Mouse (Mus musculus): Measurements from ENCODE around the gene Dlgap3. TPM values are rescaled to one million over a fixed set of nuclear protein-coding genes. Genes with fewer than 3 reads are reported as not detected.
A peak's percentile ranks its signal among the peaks of the same experiment; 100 is the strongest.

Dlgap3 gene
- total RNA-seq, 1 experiment from 2014 or later = 6.8 TPM

DNA sequence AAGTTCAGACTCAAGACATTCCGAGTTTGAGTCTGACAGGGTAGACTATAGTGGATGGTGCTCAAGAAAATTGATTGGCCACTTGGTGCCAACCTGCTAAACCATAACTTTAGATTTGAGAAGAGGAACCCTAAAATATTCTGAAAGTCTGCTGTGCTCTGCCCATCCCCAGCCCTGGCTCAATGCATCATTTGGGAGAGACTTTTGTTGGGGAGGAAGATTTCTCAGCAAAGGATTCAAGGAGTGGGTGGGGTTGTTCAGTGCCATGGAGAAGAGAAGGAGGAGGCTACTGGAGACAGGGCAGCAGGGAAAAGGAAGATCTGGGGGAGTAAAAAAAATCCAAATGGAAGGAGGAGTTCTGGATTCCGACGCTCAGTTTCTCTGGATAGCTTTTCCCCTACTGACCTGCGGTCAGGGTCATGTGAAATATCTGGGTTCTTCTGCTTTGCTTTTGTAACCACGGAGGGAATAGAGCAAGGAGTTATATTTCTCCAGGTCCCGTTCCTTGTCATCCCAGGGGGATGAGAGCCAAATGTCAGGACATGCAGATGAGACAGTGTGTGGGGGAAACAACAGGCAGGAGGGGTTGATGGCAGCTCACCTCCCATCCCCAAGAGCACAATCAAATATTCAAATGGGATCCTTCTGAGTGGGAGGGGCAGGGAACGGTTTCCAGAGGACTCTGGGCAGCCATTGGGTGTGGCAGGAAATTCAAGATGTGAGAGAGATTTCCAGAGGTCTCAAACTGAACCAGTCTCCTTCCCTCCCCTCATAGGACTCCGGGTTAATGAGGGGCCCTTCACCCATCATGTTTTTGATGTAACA is 5.3 kb downstream of the Dlgap3 start:
- no peak for DNase-seq

- DNase-seq = no peak
These were observed 5.9 kb downstream of the Dlgap3 start for GRCm38 (mm10) chr4:127174900-127175278.

- no peak for DNase-seq
These were observed 9.0 kb downstream of the Dlgap3 start for GRCm38 (mm10) chr4:127177961-127178360.

GRCm38 (mm10) chr4:127178671-127179070 is 9.7 kb downstream of the Dlgap3 start:
- no peak for DNase-seq

GRCm38 (mm10) chr4:127179469-127180449 is 10.8 kb downstream of the Dlgap3 start:
- peak; percentile 17 for DNase-seq

DNA sequence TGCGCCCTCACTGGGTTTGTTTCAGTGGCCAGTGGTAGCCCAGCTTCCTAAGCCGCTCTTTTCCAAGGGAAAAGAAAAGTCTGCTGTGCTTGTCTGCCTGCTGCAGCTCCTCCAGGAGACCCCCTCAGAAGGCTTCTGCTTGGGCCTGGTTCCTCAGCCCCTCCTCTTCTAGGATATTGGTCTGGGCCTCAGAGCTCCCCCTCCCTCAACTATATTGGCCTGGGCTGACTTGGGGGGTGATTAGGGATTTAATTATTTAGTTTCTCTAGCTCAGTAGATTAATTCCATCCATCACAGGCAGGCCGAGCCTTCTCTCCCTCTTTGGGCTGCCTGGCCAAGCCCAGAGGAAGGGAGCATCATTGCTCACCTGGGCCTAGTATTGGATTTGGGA is 11.4 kb downstream of the Dlgap3 start:
- no peak for DNase-seq

- no peak for DNase-seq
These were observed 12.0 kb downstream of the Dlgap3 start for GRCm38 (mm10) chr4:127181010-127181409.

DNA sequence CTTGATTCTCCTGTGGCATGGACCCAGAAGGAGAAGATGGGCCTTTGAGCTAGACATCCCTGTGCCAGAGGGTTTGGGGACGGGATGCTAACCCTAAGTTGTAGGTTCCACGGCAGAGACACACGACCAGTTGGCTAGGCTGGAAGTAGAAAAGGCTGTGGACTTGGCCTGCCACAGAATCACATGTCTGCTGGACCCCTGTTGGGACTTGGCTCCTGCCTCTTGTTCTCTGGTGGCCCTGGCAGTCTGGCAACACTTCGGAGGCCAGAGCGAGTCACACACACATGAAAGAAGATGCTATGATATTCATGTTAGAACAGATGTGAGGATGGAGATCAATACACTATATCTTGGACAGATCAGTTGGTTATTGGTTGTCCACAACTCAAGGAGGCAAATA is 14.9 kb downstream of the Dlgap3 start:
- no peak for DNase-seq

GRCm38 (mm10) chr4:127190921-127191320 is 21.9 kb downstream of the Dlgap3 start:
- no peak for DNase-seq

DNA sequence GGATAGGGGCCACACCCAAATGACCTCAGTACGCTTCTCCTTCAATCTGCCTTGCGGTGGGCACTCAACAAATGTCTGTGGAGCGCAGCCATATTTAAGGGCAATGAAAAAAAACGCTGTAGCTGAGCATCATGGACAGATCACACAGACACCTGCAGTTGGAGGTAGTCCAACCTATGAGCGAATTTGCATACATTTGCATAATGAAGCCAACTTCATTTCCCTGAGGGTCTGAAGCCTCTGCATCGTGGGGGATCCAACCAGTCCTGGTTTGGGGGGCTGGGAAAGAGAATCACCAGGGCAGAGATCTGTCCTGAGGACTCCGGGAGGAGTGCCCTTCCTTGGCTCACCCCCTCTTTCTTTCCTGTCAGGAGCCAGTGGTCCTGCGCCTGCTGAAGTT is 23.7 kb downstream of the Dlgap3 start:
- no peak for DNase-seq

GRCm38 (mm10) chr4:127193378-127194155 is 24.6 kb downstream of the Dlgap3 start:
- DNase-seq = no peak

DNA sequence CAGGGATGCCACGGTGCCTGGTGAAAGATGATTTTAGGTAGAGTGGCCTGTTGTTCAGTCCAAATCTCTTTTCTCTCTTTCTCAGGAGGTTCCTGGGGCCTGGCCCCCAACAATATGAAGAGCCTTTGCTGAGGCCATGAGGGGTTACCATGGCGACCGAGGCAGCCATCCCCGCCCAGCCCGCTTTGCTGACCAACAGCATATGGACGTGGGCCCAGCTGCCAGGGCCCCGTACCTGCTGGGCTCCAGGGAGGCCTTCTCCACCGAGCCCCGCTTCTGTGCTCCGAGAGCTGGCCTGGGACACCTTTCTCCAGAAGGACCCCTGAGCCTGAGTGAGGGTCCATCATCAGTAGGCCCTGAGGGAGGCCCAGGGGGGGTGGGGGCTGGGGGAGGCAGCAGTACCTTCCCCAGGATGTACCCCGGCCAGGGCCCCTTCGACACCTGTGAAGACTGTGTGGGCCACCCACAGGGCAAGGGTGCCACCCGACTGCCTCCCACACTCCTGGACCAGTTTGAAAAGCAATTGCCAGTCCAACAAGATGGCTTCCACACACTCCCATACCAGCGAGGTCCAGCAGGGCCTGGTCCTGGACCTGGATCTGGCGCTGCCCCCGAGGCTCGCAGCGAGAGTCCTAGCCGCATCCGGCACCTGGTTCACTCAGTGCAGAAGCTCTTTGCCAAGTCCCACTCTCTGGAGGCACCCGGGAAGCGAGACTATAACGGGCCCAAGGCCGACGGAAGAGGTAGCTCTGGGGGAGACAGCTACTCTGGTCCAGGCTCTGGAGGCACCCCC is 25.7 kb downstream of the Dlgap3 start:
- no peak for DNase-seq

GRCm38 (mm10) chr4:127198609-127199008 is 29.6 kb downstream of the Dlgap3 start:
- DNase-seq = no peak

DNA sequence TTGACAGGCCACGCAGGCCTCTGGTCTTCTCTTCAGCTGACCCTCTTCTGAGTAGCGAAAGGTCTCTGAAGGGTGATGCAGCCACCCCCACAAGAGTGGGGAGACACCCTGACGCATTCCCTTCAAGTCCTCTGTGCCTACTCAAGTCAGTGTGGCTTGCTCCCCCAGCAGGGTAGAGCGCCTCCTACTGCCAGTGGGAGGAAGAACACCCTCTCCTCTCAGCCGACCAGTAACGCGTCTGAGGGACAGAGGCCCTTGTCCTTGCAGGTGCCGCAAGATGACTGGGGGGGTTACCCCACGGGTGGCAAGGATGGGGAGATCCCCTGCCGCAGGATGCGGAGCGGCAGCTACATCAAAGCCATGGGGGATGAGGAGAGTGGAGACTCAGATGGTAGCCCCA is 30.4 kb downstream of the Dlgap3 start:
- DNase-seq = peak; percentile 14

GRCm38 (mm10) chr4:127200164-127200722 is 31.2 kb downstream of the Dlgap3 start:
- DNase-seq = no peak

GRCm38 (mm10) chr4:127200769-127201617 is 32.0 kb downstream of the Dlgap3 start:
- no peak for DNase-seq

- DNase-seq = no peak
These were observed 34.1 kb downstream of the Dlgap3 start for GRCm38 (mm10) chr4:127203081-127203480.

DNA sequence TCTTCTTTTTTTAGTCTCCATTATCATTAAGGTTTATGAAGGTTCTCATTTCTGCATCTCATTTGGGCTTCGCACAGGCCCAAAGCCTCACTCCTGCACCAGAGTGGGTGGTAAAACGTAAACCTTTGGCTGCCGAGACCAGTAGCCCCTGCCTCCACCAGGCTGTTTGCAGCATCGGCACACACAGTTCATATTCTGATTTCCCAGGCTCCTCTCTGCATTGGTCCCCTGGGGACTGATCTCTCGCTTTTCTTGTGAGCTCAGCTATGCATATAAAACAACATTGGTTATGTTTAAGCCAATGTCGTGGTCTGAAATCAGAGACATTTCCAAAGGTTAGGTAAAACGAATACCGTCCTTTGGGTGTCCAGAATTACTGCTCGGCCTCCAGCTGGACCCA is 42.3 kb downstream of the Dlgap3 start:
- DNase-seq = no peak

DNA sequence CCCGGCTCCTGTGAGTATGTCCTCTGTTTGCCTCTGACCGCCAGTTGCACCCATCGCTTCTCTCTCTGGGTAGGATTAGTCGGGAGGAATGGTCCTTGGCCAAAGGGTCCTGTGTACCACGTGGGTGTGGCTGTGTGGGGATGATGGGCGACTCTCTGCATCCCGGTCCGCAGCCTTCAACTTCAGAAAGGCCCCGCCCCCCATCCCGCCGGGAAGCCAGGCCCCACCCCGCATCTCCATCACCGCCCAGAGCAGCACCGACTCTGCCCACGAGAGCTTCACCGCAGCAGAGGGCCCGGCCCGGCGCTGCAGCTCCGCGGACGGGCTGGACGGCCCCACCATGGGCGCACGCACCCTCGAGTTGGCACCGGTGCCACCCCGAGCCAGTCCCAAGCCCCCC is 45.5 kb downstream of the Dlgap3 start:
- no peak for DNase-seq

- DNase-seq = no peak
These were observed 46.1 kb downstream of the Dlgap3 start for GRCm38 (mm10) chr4:127215103-127215502.
